Mouse (Mus musculus): Measurements from ENCODE around the gene Gm20388.

The Gm20388 gene

GRCm38 (mm10) chr8:123752773-123753468 is 3842.3 kb downstream of the Gm20388 start:
- no peak for DNase-seq (ENCODE audit: low read depth, low spot score)

- DNase-seq (ENCODE audit: low read depth, low spot score) = no peak
Observed at GRCm38 (mm10) chr8:123753604-123754375, 3843.1 kb downstream of the Gm20388 start.

DNA sequence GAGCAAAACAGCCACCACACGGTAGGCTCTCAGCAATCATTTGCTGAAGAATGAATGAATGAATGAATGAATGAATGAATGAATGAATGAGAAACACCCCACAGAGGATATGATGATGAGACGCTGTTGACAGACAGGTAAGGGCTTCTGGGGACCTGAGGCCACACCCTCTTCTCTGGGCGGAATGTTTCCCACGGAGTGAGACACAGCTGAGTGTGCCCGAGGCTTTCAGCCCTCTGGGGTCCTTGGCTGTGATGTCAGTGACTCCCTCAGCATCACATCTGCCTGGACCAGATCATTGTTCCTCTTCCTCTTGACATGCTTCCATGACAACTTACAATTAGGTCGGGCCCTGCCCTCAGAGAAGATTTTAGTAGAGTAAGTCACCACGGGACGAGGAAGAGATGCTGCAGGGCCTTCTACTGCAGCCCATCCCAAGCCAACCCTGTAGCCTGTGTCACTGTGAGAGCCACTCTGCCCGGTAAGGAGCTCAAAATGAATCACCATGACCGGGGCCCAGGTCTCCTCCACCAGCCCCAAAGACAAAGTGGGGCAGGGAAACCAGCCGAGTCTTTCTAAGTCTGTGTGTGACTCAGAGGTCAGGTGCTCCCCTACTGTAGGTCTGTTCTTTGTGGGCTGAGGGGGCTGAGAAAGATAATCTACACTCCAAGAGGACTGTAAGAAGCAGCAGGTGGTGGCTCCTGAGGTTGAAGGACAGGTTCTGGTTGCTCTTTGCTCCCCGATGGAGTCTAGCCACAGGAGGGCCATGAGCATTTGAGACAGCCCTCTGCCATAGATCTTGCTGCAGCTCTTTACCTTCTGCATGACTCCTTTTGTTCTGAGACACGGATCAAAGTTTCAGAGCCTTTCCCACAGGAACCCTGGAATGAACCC is 3844.1 kb downstream of the Gm20388 start:
- DNase-seq (ENCODE audit: low read depth, low spot score) = no peak

DNA sequence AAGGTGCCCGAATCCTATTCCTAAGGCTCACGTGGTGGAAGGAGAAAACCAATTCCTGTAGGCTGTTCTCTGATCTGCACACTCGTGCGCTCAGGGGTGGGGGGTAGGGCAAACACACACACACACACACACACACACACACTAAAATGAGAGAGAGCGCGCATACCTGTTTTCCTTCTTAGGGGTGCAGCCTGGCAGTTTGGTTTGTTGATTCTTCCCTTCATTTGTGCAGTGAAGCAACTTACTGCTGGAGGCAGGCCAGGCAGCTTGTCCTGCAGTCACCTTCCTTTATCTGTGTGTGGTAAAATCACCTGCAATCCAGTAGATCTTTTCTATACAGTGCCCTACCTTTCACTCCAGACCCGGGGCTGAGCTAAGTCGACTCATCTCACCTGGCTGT is 3846.3 kb downstream of the Gm20388 start:
- DNase-seq (ENCODE audit: low read depth, low spot score) = no peak

DNA sequence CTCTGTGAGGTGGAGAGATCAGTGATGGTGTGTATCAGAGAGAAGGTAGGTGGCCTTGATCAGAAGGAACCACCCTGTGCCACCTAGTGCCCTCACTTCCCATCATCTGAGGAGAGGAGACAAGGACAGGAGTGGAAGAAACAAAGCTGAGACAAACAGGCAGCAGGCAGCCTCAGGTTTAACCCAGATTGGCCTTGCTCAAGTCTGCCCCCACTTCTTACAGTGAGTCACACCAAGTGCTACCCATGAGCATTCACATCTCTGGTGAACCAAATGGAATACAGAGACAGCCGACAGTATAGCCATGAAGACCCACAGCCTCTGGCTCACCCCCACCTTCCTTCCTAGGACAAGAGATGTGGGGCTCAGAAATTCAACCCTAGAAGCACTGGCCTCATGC is 3848.3 kb downstream of the Gm20388 start:
- no peak for DNase-seq (ENCODE audit: low read depth, low spot score)

DNA sequence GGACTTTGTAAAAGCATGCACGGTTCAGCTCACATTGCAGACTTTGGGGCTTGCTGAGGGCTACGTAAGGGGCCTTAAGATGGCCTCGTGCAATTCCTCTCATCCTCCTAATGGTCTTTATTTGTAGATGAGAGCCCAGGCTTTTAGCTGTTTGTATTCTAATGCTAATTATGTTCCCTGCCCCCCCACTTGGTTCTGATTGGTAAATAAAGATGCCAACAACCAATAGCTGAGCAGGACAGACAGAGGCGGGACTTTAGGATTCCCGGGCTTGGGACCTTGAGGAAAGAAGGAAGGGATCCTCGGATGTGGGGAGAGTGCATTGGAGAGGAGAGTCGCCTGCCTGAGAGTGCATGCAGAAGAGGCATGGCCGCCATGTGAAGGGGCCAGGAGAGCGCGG is 3849.3 kb downstream of the Gm20388 start:
- no peak for DNase-seq (ENCODE audit: low read depth, low spot score)

DNA sequence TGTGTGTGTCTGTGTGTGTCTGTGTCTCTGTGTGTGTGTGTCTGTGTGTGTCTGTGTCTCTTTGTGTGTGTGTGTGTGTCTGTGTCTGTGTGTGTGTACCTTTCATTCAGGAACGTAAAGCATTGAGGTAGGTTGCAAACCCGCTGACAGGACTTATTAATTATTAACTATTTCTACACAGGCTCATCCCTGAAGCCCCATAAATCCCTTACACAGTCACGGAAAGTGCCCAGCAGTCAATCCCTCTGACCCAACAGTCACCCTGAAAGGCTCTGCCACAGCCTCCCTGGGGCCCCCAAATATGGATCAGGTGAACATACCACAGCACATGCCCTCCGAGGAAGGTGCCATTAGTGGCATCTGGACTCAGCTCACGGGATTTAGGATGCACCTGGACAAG is 3849.9 kb downstream of the Gm20388 start:
- no peak for DNase-seq (ENCODE audit: low read depth, low spot score)

- DNase-seq (ENCODE audit: low read depth, low spot score) = no peak
Observed at GRCm38 (mm10) chr8:123761266-123761882, 3850.7 kb downstream of the Gm20388 start.

- DNase-seq (ENCODE audit: low read depth, low spot score) = no peak
Observed at GRCm38 (mm10) chr8:123761883-123762270, 3851.2 kb downstream of the Gm20388 start.

DNA sequence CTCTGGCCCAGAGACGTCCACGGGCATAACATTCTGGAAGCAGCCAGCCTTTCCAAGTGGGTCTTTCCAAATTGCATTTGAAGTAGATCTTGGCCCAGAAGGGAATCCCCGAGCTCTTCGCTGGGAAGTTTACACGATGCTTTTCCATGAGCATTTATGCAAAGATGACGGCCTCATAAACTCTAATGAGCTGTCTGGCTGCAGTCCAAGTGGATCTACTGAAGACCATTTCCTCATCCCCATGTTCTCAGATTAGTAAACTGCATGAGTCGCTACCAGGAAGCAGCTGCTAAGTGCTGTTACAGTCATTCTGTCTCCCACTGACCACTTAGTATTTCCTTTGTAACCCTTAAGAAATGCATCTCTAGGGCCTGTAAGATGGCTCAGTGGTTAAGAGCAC is 3852.7 kb downstream of the Gm20388 start:
- no peak for DNase-seq (ENCODE audit: low read depth, low spot score)

DNA sequence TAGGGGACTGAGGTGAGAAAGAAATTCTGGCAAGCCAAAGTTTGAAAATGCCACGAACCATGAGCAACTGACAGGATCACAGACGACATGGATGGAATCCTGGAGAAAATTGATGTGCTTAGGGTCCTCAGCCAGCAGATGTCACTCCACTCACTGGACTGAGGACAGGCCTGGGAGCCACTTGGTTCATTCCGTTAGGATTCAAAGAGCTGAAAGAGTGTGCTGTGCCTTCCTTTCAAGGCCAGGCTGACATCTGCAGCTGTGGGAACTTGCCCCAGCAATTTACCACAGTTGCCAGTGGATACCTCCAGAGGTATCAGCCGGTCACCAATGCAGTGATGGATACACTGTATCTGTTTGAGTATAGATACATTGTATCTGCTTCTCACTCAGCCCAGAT is 3854.0 kb downstream of the Gm20388 start:
- DNase-seq (ENCODE audit: low read depth, low spot score) = no peak

DNA sequence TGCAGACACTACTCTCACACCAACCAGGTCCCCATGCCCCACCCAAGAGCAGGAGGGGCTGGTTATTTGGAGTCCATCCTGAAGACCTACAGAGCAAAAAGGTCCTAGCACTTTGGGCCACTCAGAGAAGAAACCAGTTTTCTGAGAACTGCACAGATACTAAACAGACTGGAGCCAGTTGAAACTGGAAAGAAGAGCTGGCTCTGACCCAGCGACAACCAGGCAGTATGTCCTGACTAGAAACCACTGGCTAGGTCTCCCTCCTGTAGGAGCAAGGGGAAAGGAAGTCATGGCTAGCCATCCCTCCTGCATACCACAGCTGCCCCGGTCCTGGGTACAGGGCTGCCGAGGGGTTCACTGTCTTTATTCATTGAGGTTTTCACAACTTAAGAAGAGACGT is 3855.9 kb downstream of the Gm20388 start:
- no peak for DNase-seq (ENCODE audit: low read depth, low spot score)

- DNase-seq (ENCODE audit: low read depth, low spot score) = no peak
Observed at GRCm38 (mm10) chr8:123767874-123768273, 3857.2 kb downstream of the Gm20388 start.

DNA sequence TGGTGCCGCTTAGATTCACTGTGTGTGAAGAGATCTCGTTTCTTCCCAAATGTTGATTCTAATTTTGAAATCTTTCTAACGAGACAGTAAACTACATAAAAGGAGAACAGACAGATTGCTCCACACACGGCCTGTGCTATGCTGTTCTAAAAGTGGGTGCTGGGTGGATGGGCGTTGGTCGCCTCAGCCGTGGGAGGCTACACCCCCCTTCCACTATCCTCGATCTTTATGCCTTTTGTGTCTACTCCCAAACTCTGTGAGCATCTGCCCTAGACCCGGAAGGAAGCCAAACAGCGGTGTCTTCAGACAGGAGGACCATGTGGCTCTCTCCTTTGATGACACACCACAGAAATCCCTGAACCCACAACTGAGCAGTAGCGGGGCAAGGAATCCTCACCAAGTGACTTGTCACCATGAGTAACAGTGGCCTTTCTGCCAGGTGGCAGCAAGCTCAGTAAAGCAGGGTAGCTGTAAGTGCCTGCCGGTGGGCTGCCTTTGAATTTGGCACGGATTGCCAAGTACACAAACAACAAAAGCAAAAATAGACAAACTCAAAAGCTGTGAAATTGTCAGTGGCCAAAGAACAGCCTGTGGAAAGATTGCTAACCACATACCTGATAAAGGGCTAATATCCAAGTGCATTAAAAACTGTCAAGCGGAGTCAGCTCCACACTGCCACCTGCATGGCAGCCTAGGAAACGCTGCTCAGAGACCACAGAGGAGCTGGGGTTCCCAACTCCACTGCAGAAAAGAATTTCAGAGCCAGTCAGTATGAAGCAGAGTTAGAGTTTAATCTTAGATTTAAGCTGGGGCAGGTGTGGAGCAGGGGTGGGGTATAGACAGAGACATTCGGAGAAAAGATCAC is 3858.1 kb downstream of the Gm20388 start:
- DNase-seq (ENCODE audit: low read depth, low spot score) = no peak

GRCm38 (mm10) chr8:123773468-123773867 is 3862.8 kb downstream of the Gm20388 start:
- DNase-seq (ENCODE audit: low read depth, low spot score) = no peak

DNA sequence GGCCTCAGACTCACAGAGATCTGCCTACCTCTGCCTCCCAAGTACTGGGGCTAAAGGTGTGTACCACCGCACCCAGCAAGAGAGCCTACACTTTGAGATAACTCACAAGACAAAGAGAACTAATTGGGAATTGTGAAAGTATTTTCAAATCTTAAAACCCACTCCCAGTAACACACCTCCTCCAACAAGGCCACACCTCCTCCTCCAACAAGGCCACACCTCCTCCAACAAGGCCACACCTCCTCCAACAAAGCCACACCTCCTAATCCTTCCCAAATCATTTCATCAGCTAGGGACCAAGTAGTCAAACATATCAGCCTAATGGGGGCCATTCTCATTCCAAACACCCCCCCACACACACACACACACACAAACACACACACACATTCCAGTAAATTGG is 3863.8 kb downstream of the Gm20388 start:
- no peak for DNase-seq (ENCODE audit: low read depth, low spot score)

DNA sequence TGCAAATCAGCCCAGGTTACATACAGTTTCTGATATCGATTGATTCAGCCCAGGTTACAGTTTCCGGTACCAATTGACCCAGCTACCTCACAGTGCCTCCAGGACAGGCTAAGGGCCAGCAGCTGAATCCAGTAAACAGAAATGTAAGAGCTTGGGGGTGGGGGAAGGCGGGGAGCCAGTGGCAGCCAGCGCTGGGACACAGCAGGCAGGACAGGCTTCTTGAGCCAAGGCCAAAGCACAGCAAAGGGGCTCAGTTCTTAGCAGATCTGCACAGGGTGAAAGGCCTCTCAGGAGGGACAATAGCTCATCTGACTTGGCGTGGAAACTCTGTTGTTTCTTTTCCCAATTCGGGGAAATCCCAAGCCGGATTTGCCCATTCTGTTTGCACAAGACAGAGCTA is 3866.7 kb downstream of the Gm20388 start:
- no peak for DNase-seq (ENCODE audit: low read depth, low spot score)

- no peak for DNase-seq (ENCODE audit: low read depth, low spot score)
Observed at GRCm38 (mm10) chr8:123780471-123780870, 3869.8 kb downstream of the Gm20388 start.

- DNase-seq (ENCODE audit: low read depth, low spot score) = no peak
Observed at GRCm38 (mm10) chr8:123781256-123781655, 3870.6 kb downstream of the Gm20388 start.

- no peak for DNase-seq (ENCODE audit: low read depth, low spot score)
Observed at GRCm38 (mm10) chr8:123783525-123784249, 3873.0 kb downstream of the Gm20388 start.

Data from c-Kit-negative CD71-positive TER-119-positive erythroid progenitor cells, embryonic 14.5 days (primary cell).